Mouse (Mus musculus) thymus, adult 2 months (tissue): ENCODE results near the gene Phactr2.

Source experiments
- CTCF ChIP-seq: fragments of 200-500 bp; IDR thresholded peaks from 2 replicates; pipeline ENCODE4 v1.5.1; 2012; ENCODE audit warnings: mild to moderate bottlenecking, control low read depth, low read length, moderate library complexity, borderline replicate concordance; ENCODE audit not compliant: control insufficient read depth, poor library complexity, insufficient read depth; ENCODE audit errors: extremely low read depth
- POLR2A ChIP-seq: fragments of 200-500 bp; IDR thresholded peaks from 2 replicates; pipeline ENCODE4 v1.6.1; 2012; ENCODE audit warnings: mild to moderate bottlenecking, low read length, control low read depth, moderate library complexity; ENCODE audit not compliant: control insufficient read depth, poor library complexity, insufficient read depth; ENCODE audit errors: extremely low read depth

GRCm38 (mm10) chr10:13209506-13209905, 264.7 kb downstream of the Phactr2 start:
- TF ChIP-seq CTCF (no peak), POLR2A (no peak)
